Mouse (Mus musculus): ENCODE measurements around the gene Atp6v0b. TPM values are rescaled to one million over a fixed set of nuclear protein-coding genes. Genes with fewer than 3 reads are reported as not detected.

Atp6v0b gene
- polyA plus RNA-seq, 1 experiment from 2014 or later, result 242 TPM

DNA sequence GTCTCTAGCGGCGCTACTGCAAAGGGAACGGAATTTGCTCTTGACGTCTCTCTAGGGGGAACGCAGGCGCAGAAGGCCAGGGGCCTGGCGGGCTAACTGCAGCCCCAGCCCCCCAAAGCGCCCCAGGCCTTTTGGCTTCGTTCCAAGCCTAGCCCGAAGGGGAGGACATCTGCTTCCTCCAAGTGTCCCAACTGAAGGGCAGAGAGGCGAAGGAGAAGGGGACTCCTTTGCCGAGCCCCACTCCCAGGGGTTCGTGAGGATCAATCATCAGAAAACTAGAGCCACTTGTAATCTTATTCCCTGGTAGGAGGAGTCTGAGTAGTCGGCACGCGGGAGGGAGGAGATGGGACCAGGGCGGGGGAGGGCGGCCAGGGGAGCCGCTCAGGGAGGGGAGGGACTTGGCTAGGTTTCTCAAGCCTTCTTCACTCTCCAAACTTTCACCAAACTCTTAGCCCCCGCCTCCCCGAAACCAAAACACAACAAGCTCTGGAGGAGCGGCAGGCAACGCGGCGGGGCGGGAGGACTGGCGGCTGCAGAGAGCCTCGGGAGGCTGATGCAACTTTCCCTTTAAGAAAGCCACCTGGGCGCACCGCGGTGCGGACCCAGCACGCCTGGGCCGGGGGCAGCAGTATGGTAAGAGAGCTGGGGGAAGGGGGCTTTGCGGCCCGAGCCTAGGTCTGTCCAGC lies 52.1 kb downstream of the Atp6v0b start:
- H3K27me3 ChIP-seq (ENCODE audit: control insufficient read depth, insufficient read depth, low read length), result no peaks in the 10 kb centered on the region
- peak overlapping the region; percentile 62 for H3K9ac ChIP-seq (ENCODE audit: low read length)
- 1% methylated on average over 33 of the region's 36 CpGs for WGBS
- peak overlapping the region; percentile 60 for H3K4me3 ChIP-seq (ENCODE audit: low read depth, low read length)
- peak overlapping the region; percentile 84 for H3K27ac ChIP-seq (replicated peaks)
- TF ChIP-seq EP300 (optimal IDR thresholded peaks at IDR 0.05) (no peak), CTCF (IDR thresholded peaks at IDR 0.05; ENCODE audit: low read depth) (no peak)
- peak overlapping the region; percentile 95 for H3K4me2 ChIP-seq (replicated peaks; ENCODE audit: low read depth)
- H3K9me3 ChIP-seq (ENCODE audit: control insufficient read depth, low read length), result no peaks in the 10 kb centered on the region
- no peaks in the 10 kb centered on the region for H3K36me3 ChIP-seq (ENCODE audit: control insufficient read depth, insufficient read depth, low read length)
- peak; percentile 89 for DNase-seq (ENCODE audit: low spot score)
- peak; percentile 30 for ATAC-seq (ENCODE audit: low FRiP score, low TSS enrichment)
- H3K4me1 ChIP-seq (replicated peaks; ENCODE audit: control insufficient read depth, insufficient read depth), result peaks cover 12% of the 10 kb centered on the region; the same call in 1 of the 2 replicates

DNA sequence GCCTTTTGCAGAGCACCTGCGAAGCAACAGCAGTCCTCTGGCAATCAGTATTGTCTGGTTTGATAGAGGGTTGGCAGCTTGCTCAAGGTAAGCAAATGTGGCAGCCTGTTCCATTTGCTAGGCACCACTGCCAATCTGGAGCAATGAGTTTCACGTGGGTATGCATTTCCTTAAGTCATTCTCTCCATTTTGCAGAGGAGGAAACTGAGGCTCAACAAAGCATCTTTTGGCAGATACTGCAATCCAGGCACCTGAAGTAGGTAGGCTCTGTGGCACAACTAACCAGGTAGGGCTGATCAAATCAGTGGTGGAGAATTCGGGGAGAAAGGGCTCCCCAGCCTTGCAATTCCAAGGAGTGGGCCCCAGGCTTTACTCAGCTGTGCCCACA lies 52.7 kb downstream of the Atp6v0b start, which contains the start of gene Slc6a9:
Gene Slc6a9 (plus strand): TSS at position 50 of the 388 bp plus-strand sequence.
- Histone ChIP-seq H3K36me3 (ENCODE audit: control insufficient read depth, insufficient read depth, low read length) (no peaks in the 10 kb centered on the region), H3K9me3 (ENCODE audit: control insufficient read depth, low read length) (no peaks in the 10 kb centered on the region), H3K27me3 (ENCODE audit: control insufficient read depth, insufficient read depth, low read length) (no peaks in the 10 kb centered on the region), H3K4me3 (ENCODE audit: low read depth, low read length) (peak within 1 kb of the TSS; percentile 60), H3K9ac (ENCODE audit: low read length) (peak within 1 kb of the TSS; percentile 62), H3K4me1 (replicated peaks; ENCODE audit: control insufficient read depth, insufficient read depth) (peaks cover 15% of the 10 kb centered on the region; the same call in 1 of the 2 replicates), H3K27ac (replicated peaks) (peak within 1 kb of the TSS; percentile 84), H3K4me2 (replicated peaks; ENCODE audit: low read depth) (peak within 1 kb of the TSS; percentile 95)
- no peak for ATAC-seq (ENCODE audit: low FRiP score, low TSS enrichment)
- no peak for TF ChIP-seq EP300 (optimal IDR thresholded peaks at IDR 0.05)
- TF ChIP-seq CTCF (IDR thresholded peaks at IDR 0.05; ENCODE audit: low read depth), result peak; percentile 30; the same call in 1 of the 2 replicates
- DNase-seq (ENCODE audit: low spot score), result no peak
- WGBS, result 33% methylated on average over 3 of the region's 3 CpGs

Other genes with a start within 250 kb of the Atp6v0b start
- 27.5 and 27.8 TPM in 2 replicates for gene Dmap1, start 205.1 kb downstream of the Atp6v0b start, polyA plus RNA-seq (2015; fragmentation: Nextera tagmentation; extraction: Ambion mirVana)
- gene Gm12845, start 162.9 kb downstream of the Atp6v0b start, polyA plus RNA-seq (2015; fragmentation: Nextera tagmentation; extraction: Ambion mirVana), result not detected in 2 replicates
- gene Klf17, start 121.7 kb downstream of the Atp6v0b start, polyA plus RNA-seq (2015; fragmentation: Nextera tagmentation; extraction: Ambion mirVana), result 0.12 and 0.16 TPM in 2 replicates
- gene Slc6a9, start 52.8 kb downstream of the Atp6v0b start, polyA plus RNA-seq (2015; fragmentation: Nextera tagmentation; extraction: Ambion mirVana), result 20.6 and 25.2 TPM in 2 replicates
- 0.33 and 0.41 TPM in 2 replicates for gene Ccdc24, start 14.8 kb downstream of the Atp6v0b start, polyA plus RNA-seq (2015; fragmentation: Nextera tagmentation; extraction: Ambion mirVana)
- gene B4galt2, start 3.8 kb downstream of the Atp6v0b start, polyA plus RNA-seq (2015; fragmentation: Nextera tagmentation; extraction: Ambion mirVana), result 11.9 and 12.1 TPM in 2 replicates
- gene Dph2, start 4.7 kb upstream of the Atp6v0b start, polyA plus RNA-seq (2015; fragmentation: Nextera tagmentation; extraction: Ambion mirVana), result 8.1 and 8.6 TPM in 2 replicates
- gene Ipo13, start 27.7 kb upstream of the Atp6v0b start, polyA plus RNA-seq (2015; fragmentation: Nextera tagmentation; extraction: Ambion mirVana), result 21.5 and 24.6 TPM in 2 replicates
- gene Artn, start 42.4 kb upstream of the Atp6v0b start, polyA plus RNA-seq (2015; fragmentation: Nextera tagmentation; extraction: Ambion mirVana), result 3.8 TPM in 2 replicates
- gene St3gal3, start 247.6 kb upstream of the Atp6v0b start, polyA plus RNA-seq (2015; fragmentation: Nextera tagmentation; extraction: Ambion mirVana), result 3.0 and 3.2 TPM in 2 replicates